Mouse (Mus musculus): ENCODE results near the gene Rundc3a. TPM values are rescaled to one million over a fixed set of nuclear protein-coding genes. Genes with fewer than 3 reads are reported as not detected.

Rundc3a gene
- polyA plus RNA-seq, 1 experiment from 2014 or later: 153 TPM

Small RNA genes within 50 kb of the gene (microRNA-seq; reads per million reads assigned to microRNA genes)
- not detected for gene Mir6930

Other genes with a start within 250 kb of the Rundc3a start
- gene Nags, start 247.9 kb upstream of the Rundc3a start, polyA plus RNA-seq (2015; fragmentation: Nextera tagmentation; extraction: Ambion mirVana): 0.09 TPM in 1 of 2 replicates, not detected in the other
- 40.5 and 42.5 TPM in 2 replicates for gene Tmem101, start 237.0 kb upstream of the Rundc3a start, polyA plus RNA-seq (2015; fragmentation: Nextera tagmentation; extraction: Ambion mirVana)
- 141 and 156 TPM in 2 replicates for gene Lsm12, start 208.1 kb upstream of the Rundc3a start, polyA plus RNA-seq (2015; fragmentation: Nextera tagmentation; extraction: Ambion mirVana)
- gene G6pc3, start 203.8 kb upstream of the Rundc3a start, polyA plus RNA-seq (2015; fragmentation: Nextera tagmentation; extraction: Ambion mirVana): 31.4 and 32.9 TPM in 2 replicates
- 80.5 and 106 TPM in 2 replicates for gene Hdac5, start 163.2 kb upstream of the Rundc3a start, polyA plus RNA-seq (2015; fragmentation: Nextera tagmentation; extraction: Ambion mirVana)
- 4.6 and 5.6 TPM in 2 replicates for gene BC030867, start 144.5 kb upstream of the Rundc3a start, polyA plus RNA-seq (2015; fragmentation: Nextera tagmentation; extraction: Ambion mirVana)
- gene Asb16, start 124.7 kb upstream of the Rundc3a start, polyA plus RNA-seq (2015; fragmentation: Nextera tagmentation; extraction: Ambion mirVana): not detected in 2 replicates
- gene Tmub2, start 108.5 kb upstream of the Rundc3a start, polyA plus RNA-seq (2015; fragmentation: Nextera tagmentation; extraction: Ambion mirVana): 79.0 and 83.4 TPM in 2 replicates
- gene Atxn7l3, start 96.8 kb upstream of the Rundc3a start, polyA plus RNA-seq (2015; fragmentation: Nextera tagmentation; extraction: Ambion mirVana): 28.4 and 30.1 TPM in 2 replicates
- 85.2 and 90.3 TPM in 2 replicates for gene Ubtf, start 73.7 kb upstream of the Rundc3a start, polyA plus RNA-seq (2015; fragmentation: Nextera tagmentation; extraction: Ambion mirVana)
- gene Slc4a1, start 27.2 kb upstream of the Rundc3a start, polyA plus RNA-seq (2015; fragmentation: Nextera tagmentation; extraction: Ambion mirVana): 4.3 and 4.8 TPM in 2 replicates
- gene Slc25a39, start 14.5 kb downstream of the Rundc3a start, polyA plus RNA-seq (2015; fragmentation: Nextera tagmentation; extraction: Ambion mirVana): 141 and 154 TPM in 2 replicates
- gene Grn, start 36.9 kb downstream of the Rundc3a start, polyA plus RNA-seq (2015; fragmentation: Nextera tagmentation; extraction: Ambion mirVana): 57.4 and 61.8 TPM in 2 replicates
- 10.9 and 18.4 TPM in 2 replicates for gene Fam171a2, start 54.3 kb downstream of the Rundc3a start, polyA plus RNA-seq (2015; fragmentation: Nextera tagmentation; extraction: Ambion mirVana)
- 4.9 and 6.0 TPM in 2 replicates for gene Itga2b, start 76.7 kb downstream of the Rundc3a start, polyA plus RNA-seq (2015; fragmentation: Nextera tagmentation; extraction: Ambion mirVana)
- 84.5 and 87.6 TPM in 2 replicates for gene Gpatch8, start 163.0 kb downstream of the Rundc3a start, polyA plus RNA-seq (2015; fragmentation: Nextera tagmentation; extraction: Ambion mirVana)
- gene Gm11627, start 186.1 kb downstream of the Rundc3a start, polyA plus RNA-seq (2015; fragmentation: Nextera tagmentation; extraction: Ambion mirVana): 4.2 and 5.3 TPM in 2 replicates
- 10.8 and 13.2 TPM in 2 replicates for gene Fzd2, start 211.0 kb downstream of the Rundc3a start, polyA plus RNA-seq (2015; fragmentation: Nextera tagmentation; extraction: Ambion mirVana)